Mouse (Mus musculus) adipocyte (in vitro differentiated cells): ENCODE data around the gene Khnyn.

ENCODE experiments used
- DNase-seq: peaks from one replicate; pipeline ENCODE4 v3.0.0-alpha.2; 2016; ENCODE audit warnings: low spot score

Gene Khnyn

DNA sequence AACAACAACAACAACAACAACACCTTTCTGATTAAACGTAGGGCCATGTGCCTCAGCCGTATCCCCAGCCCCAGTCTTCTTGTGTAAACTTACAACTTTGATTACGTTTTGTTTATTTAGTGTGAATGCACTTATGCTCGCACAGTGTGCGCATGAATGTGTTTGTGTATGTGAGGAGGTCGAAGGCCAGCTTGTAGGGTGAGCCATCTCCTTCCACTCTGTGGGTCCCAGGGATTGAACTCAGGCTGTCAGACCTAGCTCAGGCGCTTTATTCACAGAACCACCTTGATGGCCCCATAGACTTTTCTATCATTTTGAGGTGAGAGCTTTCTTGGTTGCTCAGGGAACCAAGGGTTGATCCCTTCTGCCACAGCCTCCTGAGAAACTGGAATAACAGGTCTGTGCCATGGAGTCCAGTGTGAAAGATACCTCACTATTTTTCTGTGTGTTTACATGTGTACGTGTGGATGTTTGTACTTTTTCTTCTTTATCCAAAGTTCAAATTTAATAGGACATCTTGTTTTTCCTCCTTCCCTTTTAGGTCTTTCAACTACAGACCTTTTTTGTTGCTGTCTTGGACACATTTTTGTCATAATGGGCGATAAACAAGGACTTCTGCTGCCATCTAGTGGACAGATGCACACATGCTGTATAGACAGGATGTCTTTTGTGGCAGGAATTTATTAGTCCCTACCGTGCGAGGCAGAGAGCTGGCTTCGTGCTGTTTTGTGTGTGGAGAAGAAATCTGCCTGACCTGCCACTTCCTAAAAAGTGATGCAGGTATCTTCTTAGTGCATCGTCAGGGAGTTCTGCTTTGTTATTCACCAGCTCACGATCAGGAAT lies 33.7 kb downstream of the Khnyn start:
- peak; percentile 85 for DNase-seq

- DNase-seq, result no peak
These were observed 37.9 kb downstream of the Khnyn start for GRCm38 (mm10) chr14:55922475-55923232.

DNA sequence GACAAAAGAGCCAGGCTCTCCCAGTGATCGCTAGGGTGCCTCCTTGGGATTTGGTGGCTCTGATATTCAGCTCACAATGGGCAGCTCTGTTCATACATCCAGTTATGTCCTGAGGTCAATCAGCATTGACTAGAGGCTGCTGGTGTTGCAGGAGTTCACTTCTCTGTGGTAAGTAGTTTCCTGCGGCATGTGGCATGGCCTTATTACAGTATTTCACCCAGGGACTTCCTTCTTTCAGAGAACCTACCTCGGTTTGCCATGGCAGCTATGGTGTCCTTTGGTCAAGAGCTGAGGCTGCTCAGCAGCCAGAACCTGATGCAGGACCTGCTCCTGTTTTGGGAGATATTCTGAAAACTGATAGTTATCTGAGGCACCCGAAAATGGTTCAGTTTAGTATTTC lies 42.1 kb downstream of the Khnyn start:
- no peak for DNase-seq

DNA sequence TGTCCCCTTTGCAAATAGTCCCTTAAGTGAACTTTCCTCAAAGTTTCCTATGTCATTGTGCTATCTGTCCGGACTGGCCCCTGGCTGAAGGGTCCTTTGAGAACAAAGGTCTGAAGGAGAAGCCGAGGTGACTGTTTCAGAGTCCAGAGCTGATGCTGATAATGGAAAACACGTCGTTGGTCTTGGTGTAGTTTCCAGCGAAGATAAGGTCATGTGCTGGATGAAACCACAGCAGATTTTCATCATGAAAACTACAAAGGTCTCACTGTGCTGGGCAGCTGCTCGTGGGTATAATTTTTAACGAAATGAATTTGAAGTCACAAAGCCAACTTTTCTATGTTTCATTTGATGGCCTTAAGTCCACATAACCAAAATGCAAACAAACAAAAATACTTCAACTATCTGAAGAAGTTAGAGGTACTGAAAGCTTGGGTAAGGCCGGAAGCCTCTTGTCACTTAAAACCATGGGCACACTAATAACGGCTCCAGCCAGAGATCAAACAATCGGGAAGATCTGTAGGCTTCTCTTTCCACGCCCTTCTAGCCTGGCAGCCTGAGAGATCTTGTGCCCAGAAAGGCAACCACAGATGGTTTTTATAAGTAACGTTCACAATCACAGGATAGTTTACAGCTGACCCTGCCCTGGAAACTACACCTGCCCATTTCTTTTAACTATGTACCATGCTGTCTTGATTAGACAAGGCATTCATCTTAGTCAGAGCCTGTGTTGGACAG lies 44.7 kb downstream of the Khnyn start:
- DNase-seq, result no peak

DNA sequence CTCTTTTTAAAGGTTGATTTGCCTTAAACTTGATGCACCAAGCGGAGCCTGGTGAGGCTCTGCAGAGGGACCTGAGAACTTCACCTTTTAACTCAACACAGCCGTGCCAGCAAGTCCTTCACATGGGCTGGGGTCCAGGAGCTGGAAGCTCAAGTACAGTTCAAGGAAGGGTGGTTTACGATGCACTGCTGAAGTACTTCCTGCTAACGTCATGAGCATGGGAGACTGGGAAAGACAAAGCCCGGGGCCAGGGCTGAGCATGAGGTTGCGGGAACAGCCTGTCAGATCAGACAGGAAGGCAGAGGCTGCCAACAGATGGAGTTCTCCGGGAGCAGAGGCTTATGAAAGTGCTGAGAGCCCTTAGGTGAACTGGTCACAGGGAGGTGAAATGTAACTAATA lies 48.8 kb downstream of the Khnyn start:
- DNase-seq, result peak; percentile 50

DNA sequence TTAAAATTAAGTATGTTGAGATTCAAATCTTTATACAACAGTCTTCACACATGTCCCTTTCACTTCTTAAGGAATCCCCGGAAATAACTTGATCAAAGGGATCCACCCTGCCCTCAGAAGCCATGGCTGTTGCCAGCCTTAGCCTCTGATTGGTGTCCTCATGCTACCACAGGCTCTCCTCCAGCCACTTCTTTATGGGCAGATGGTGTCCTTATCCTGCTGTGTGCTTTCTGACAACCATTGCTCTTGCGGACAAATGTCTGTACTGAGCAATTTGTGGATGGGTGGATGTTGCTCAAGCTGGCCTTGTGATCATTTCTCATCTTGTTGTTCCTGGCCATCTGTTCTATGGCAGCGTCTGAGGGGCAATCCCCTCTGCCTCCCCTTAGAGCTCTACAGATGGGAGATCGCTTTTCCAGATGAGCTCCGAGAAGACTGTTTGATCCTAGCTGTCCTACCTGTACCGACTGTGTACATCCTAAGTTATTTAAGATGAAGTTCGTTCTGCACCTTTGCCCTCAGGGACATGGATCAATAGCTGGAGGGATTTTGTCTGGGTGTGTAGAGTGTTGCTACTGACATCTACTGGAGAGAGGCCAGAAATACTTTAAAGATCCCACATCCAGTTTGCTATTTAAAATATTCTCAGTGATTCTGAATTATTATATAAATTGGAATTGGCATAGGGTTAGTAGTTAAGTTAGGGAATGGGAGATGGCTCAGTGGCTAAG lies 55.5 kb downstream of the Khnyn start:
- no peak for DNase-seq

DNA sequence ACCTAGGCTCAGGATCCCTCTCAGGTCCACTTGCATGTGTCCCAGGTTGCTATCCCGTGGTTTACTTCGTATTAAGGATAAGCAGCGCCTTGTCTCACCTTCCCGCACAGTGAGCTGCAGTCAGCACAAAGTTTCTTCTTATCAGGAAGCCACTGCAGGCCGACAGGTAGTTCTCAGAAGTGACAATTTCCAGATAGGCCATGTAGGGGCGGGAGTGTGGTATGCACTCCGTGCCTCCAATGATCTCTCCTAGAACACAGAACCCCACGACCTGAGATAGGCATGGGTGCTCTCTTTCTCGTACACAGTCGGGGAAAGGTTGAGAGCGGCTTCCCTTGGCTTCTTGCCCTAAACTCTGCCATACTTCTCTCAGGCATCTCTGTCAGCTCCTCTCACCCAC lies 58.9 kb downstream of the Khnyn start:
- DNase-seq, result peak; percentile 42

DNA sequence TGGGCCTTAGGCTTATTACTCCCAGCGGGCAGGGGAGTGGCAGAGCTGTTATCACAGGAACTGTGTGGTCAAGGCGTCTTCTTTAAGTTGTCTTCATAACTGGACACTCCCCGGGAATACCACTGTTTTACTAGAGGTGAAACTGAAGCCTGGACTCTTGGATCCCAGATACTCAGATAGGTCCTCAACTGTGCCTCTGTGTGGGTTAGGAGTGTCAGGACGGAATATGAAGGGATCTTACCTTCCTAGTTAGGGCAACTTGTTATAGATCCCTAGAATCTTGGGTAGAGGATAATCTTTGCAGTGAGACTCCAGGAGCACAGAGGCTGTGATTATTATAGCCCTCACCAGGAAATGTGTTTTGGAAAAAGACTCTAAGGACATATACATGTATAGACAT lies 59.8 kb downstream of the Khnyn start, which contains the start of gene Cma1:
TSS of gene Cma1 (minus strand) at position 101 of the 400 bp plus-strand sequence.
- no peak for DNase-seq

- peak; percentile 26 for DNase-seq
These were observed 61.7 kb downstream of the Khnyn start for GRCm38 (mm10) chr14:55946269-55946969.
